Mouse (Mus musculus): Measurements from ENCODE around the gene Mmd.

DNA sequence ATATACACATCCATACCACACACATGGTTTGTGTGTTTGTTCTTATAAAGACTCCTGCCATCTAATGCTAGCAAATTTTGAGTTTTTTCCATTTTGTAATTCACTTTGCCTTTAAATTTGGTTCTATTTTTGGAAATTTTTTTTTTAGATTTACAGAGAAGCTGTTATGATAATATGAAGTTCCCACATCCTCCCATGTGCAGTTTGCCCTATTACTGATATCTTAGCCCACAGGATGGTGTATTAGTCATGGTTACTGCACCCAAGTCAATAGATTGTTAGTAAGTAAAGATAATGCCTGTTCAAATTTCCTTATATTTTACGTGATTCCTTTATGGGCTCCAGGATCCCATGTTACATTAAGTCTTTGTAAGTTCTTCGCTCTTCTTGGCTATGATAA lies 45.4 kb downstream of the Mmd start:
- TF ChIP-seq GATA1 (IDR thresholded peaks at IDR 0.05; ENCODE audit: borderline replicate concordance, low read length) (no peak), GATA2 (IDR thresholded peaks at IDR 0.05; ENCODE audit: borderline replicate concordance, low read depth, low read length) (no peak), CTCF (IDR thresholded peaks at IDR 0.05; ENCODE audit: low read depth, low read length) (no peak), POLR2AphosphoS5 (IDR thresholded peaks at IDR 0.05; ENCODE audit: insufficient replicate concordance, low read depth, low read length) (no peak)

All from G1E (cell line).